Mouse (Mus musculus): ENCODE measurements around the gene Ccdc12. TPM values are rescaled to one million over a fixed set of nuclear protein-coding genes. Genes with fewer than 3 reads are reported as not detected.
A peak's percentile ranks its signal among the peaks of the same experiment; 100 is the strongest.

Gene Ccdc12
- polyA plus RNA-seq, 1 experiment from 2014 or later: 130 TPM

GRCm38 (mm10) chr9:110660856-110661612 lies 4.7 kb downstream of the Ccdc12 start:
- no peak overlapping the region for H3K9ac ChIP-seq
- H3K4me3 ChIP-seq: no peak overlapping the region
- H3K9me3 ChIP-seq (replicated peaks): no peaks in the 10 kb centered on the region
- H3K36me3 ChIP-seq: no peaks in the 10 kb centered on the region
- peaks cover 28% of the 10 kb centered on the region for H3K4me1 ChIP-seq (replicated peaks)
- H3K27me3 ChIP-seq: no peaks in the 10 kb centered on the region
- ATAC-seq (replicated peaks; ENCODE audit: insufficient number of reproducible peaks, insufficient read depth, low FRiP score, low read depth): no peak
- WGBS: 63% methylated on average over 7 of the region's 7 CpGs
- H3K27ac ChIP-seq: no peak overlapping the region
- no peak overlapping the region for H3K4me2 ChIP-seq

- Histone ChIP-seq H3K4me1 (replicated peaks) (peaks cover 39% of the 10 kb centered on the region), H3K27me3 (no peaks in the 10 kb centered on the region), H3K4me3 (no peak overlapping the region), H3K4me2 (no peak overlapping the region), H3K27ac (no peak overlapping the region), H3K36me3 (no peaks in the 10 kb centered on the region), H3K9ac (no peak overlapping the region), H3K9me3 (replicated peaks) (no peaks in the 10 kb centered on the region)
- no peak for ATAC-seq (replicated peaks; ENCODE audit: insufficient number of reproducible peaks, insufficient read depth, low FRiP score, low read depth)
- 81% methylated on average over 1 of the region's 1 CpGs for WGBS
These were observed 6.5 kb downstream of the Ccdc12 start for GRCm38 (mm10) chr9:110662844-110663243.

GRCm38 (mm10) chr9:110665912-110666311 lies 9.6 kb downstream of the Ccdc12 start:
- ATAC-seq (replicated peaks; ENCODE audit: insufficient number of reproducible peaks, insufficient read depth, low FRiP score, low read depth): peak; percentile 61; the same call in 1 of the 2 replicates
- H3K4me2 ChIP-seq: peak overlapping the region; percentile 39
- peak overlapping the region; percentile 64 for H3K27ac ChIP-seq
- 18% methylated on average over 4 of the region's 4 CpGs for WGBS
- no peaks in the 10 kb centered on the region for H3K9me3 ChIP-seq (replicated peaks)
- H3K4me1 ChIP-seq (replicated peaks): peaks cover 67% of the 10 kb centered on the region
- H3K27me3 ChIP-seq: no peaks in the 10 kb centered on the region
- no peaks in the 10 kb centered on the region for H3K36me3 ChIP-seq
- H3K4me3 ChIP-seq: no peak overlapping the region
- no peak overlapping the region for H3K9ac ChIP-seq

DNA sequence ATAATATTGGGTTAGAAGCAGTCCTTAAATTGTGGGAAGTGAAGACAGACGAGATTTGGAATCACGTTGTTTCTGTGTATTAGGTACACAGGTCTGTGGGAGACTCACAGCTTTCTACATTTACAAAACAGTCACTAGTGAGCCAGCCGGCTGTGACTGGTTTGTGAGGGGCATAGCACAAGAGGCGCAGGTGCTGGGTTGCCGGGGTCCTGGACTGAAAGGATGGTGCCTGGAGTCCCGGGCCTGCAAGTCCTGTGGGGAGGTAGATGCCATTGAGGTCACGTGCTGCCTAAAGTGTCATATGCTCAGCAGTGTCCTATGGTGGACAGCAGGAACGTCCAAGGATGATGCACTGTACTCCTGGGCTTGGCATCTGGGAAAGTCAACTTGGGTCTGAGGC lies 10.1 kb downstream of the Ccdc12 start:
- no peak overlapping the region for H3K4me3 ChIP-seq
- H3K27me3 ChIP-seq: no peaks in the 10 kb centered on the region
- 28% methylated on average over 8 of the region's 8 CpGs for WGBS
- H3K4me2 ChIP-seq: peak overlapping the region; percentile 39
- H3K4me1 ChIP-seq (replicated peaks): peaks cover 67% of the 10 kb centered on the region
- no peak overlapping the region for H3K9ac ChIP-seq
- no peak; the same call in 1 of the 2 replicates for ATAC-seq (replicated peaks; ENCODE audit: insufficient number of reproducible peaks, insufficient read depth, low FRiP score, low read depth)
- H3K9me3 ChIP-seq (replicated peaks): no peaks in the 10 kb centered on the region
- H3K36me3 ChIP-seq: no peaks in the 10 kb centered on the region
- H3K27ac ChIP-seq: peak overlapping the region; percentile 64

GRCm38 (mm10) chr9:110667219-110667836 lies 11.0 kb downstream of the Ccdc12 start:
- Histone ChIP-seq H3K9me3 (replicated peaks) (no peaks in the 10 kb centered on the region), H3K4me3 (no peak overlapping the region), H3K36me3 (no peaks in the 10 kb centered on the region), H3K4me2 (no peak overlapping the region; the same call in 1 of the 2 replicates), H3K27ac (peak overlapping the region; percentile 64), H3K4me1 (replicated peaks) (peaks cover 74% of the 10 kb centered on the region), H3K27me3 (no peaks in the 10 kb centered on the region), H3K9ac (0 out of 2 replicates have a peak overlapping the region, but pooled peaks have one; percentile 23)
- ATAC-seq (replicated peaks; ENCODE audit: insufficient number of reproducible peaks, insufficient read depth, low FRiP score, low read depth): no peak
- 36% methylated on average over 4 of the region's 4 CpGs for WGBS

DNA sequence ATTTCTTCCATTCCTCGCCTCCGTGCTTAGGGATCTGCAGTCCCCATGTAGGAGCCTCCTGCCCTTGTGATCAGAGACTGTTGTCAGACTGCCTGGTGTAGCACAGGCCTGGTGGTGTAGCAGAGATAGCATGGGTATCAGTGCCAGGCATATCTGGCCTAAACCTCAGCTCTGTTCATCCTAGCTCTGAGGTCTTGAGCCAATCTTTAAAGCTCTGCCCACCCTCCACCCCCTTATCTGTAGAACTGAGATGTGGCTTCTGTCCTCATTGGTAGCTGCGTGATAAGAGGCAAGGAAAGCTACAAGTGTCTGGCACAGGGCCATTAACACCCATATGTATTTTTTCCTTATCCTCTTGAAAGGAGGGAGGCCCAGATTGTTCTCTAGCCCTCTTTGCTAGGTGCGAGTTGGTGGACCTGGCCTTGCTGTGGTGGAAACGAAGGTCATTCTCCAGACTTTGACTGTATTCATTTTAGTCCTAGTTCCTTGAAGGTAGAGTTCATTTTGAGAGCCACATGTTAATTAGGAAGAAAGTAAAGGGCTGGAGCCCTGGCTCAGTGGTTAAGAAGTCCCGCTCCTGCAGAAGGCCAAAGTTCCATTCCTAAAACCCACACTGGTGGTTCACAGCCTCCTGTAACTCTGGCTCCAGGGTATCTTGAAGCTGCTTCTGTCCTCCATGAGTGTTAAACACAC lies 12.4 kb downstream of the Ccdc12 start:
- H3K9ac ChIP-seq: no peak overlapping the region
- no peaks in the 10 kb centered on the region for H3K27me3 ChIP-seq
- ATAC-seq (replicated peaks; ENCODE audit: insufficient number of reproducible peaks, insufficient read depth, low FRiP score, low read depth): peak; percentile 54
- H3K4me2 ChIP-seq: no peak overlapping the region
- peaks cover 84% of the 10 kb centered on the region for H3K4me1 ChIP-seq (replicated peaks)
- H3K9me3 ChIP-seq (replicated peaks): no peaks in the 10 kb centered on the region
- no peaks in the 10 kb centered on the region for H3K36me3 ChIP-seq
- WGBS: 41% methylated on average over 6 of the region's 6 CpGs
- peak overlapping the region; percentile 64 for H3K27ac ChIP-seq
- no peak overlapping the region for H3K4me3 ChIP-seq

- Histone ChIP-seq H3K9me3 (replicated peaks) (no peaks in the 10 kb centered on the region), H3K27ac (peak overlapping the region; percentile 64), H3K4me1 (replicated peaks) (peaks cover 89% of the 10 kb centered on the region), H3K36me3 (no peaks in the 10 kb centered on the region), H3K4me3 (no peak overlapping the region), H3K4me2 (no peak overlapping the region), H3K27me3 (no peaks in the 10 kb centered on the region), H3K9ac (no peak overlapping the region)
- 62% methylated on average over 5 of the region's 5 CpGs for WGBS
- no peak for ATAC-seq (replicated peaks; ENCODE audit: insufficient number of reproducible peaks, insufficient read depth, low FRiP score, low read depth)
These were observed 13.5 kb downstream of the Ccdc12 start for GRCm38 (mm10) chr9:110669785-110670184.

DNA sequence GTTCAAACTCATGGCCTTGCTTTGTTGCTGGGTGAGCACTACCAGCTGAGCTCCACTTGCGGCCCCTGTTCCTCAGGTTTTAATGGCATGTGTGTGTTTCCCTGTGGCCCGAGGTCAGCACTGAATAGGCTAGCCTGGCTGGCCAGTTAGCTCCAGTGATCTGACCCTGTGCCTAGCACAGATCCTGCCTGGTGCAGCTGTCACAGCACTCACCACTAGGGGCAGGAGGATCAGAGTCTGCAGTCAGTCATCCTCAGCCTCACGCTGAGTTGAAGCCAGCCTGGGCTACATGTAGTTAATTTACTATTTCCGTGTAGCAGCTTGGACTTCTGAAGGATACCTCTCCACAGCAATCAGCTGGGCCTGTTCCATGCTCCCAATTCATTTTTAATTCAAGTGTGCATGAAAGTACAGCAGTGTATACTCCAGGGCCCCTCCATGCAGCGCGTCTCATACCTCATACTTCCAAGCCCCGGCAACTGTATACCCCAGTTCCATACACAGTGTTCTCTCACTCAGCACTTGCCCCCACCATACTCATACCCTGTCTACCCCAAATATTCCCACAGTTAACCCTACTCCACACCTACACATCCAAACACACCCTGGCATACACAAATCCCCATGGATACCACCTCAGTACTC lies 16.3 kb downstream of the Ccdc12 start:
- Histone ChIP-seq H3K36me3 (no peaks in the 10 kb centered on the region), H3K9me3 (replicated peaks) (no peaks in the 10 kb centered on the region), H3K4me1 (replicated peaks) (peaks cover 90% of the 10 kb centered on the region), H3K4me3 (no peak overlapping the region), H3K27me3 (no peaks in the 10 kb centered on the region), H3K9ac (no peak overlapping the region), H3K4me2 (0 out of 2 replicates have a peak overlapping the region, but pooled peaks have one; percentile 16), H3K27ac (peak overlapping the region; percentile 73)
- no peak for ATAC-seq (replicated peaks; ENCODE audit: insufficient number of reproducible peaks, insufficient read depth, low FRiP score, low read depth)
- 64% methylated on average over 7 of the region's 7 CpGs for WGBS

DNA sequence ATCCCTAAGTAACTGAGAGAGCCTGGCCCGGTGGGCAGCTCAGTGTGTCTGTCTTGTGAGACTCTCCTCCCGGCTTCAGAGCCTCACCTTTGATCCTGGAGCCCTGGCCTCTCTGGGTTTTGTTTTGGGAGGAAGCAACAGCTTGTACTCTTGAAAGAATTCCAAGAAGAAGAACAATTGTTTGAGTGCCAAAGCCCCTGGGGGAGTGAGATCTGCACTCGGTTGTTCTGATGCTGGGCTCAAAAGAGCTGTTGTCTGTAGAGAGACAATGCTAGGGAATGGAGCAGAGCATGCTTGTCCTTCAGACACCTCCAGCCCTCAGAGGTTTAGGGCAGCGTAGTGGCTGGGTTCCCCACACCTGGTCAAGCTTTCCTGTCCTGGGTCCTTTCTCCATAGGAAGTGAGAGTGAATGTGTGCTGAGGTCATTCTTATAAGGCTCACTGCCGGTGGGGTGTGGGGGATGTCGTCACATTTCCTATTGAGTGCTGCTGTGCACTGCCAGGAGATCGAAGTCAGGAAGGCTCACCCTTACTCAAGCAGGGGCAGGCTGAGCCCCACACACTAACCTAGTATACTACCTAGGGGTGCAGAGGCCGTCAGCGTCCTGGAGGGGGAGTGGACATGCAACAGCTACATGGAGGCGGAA lies 16.9 kb downstream of the Ccdc12 start:
- no peak overlapping the region for H3K4me3 ChIP-seq
- H3K27me3 ChIP-seq: no peaks in the 10 kb centered on the region
- H3K4me1 ChIP-seq (replicated peaks): peaks cover 90% of the 10 kb centered on the region
- no peak for ATAC-seq (replicated peaks; ENCODE audit: insufficient number of reproducible peaks, insufficient read depth, low FRiP score, low read depth)
- H3K9ac ChIP-seq: no peak overlapping the region
- H3K4me2 ChIP-seq: peak overlapping the region; percentile 16
- no peaks in the 10 kb centered on the region for H3K9me3 ChIP-seq (replicated peaks)
- H3K27ac ChIP-seq: peak overlapping the region; percentile 73
- H3K36me3 ChIP-seq: no peaks in the 10 kb centered on the region
- WGBS: 48% methylated on average over 10 of the region's 10 CpGs

DNA sequence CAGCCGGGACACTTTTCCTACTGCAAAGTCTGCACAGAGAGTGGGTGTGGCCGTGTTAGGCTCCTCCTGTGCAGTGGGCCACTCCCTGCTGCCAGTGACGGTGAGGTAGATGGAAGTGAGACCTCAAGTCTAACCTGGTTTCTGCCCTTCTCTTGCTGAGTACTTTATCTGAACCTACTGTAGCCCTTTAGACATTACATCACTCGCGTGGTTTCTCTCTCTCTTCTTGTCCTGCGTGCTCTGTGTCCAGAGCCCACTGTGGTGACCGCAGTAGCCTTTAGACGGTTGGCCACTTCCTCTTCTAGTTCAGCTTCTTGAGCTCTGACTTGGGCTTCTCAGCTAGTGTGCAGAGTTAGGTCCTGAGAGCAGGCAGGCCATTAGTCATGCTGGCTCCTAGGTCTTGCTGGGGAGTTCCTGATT lies 20.2 kb downstream of the Ccdc12 start:
- Histone ChIP-seq H3K9ac (no peak overlapping the region), H3K27ac (peak overlapping the region; percentile 50; the same call in 1 of the 2 replicates), H3K4me3 (no peak overlapping the region), H3K4me2 (no peak overlapping the region), H3K9me3 (replicated peaks) (no peaks in the 10 kb centered on the region), H3K27me3 (no peaks in the 10 kb centered on the region), H3K4me1 (replicated peaks) (peaks cover 65% of the 10 kb centered on the region), H3K36me3 (no peaks in the 10 kb centered on the region)
- ATAC-seq (replicated peaks; ENCODE audit: insufficient number of reproducible peaks, insufficient read depth, low FRiP score, low read depth): no peak
- 74% methylated on average over 8 of the region's 8 CpGs for WGBS

All from heart, embryonic 15.5 days (tissue).